Mouse (Mus musculus) megakaryocyte, embryonic 14.5 days (primary cell): ENCODE measurements around the gene Rps2.

Source experiments
- FLI1 ChIP-seq: IDR thresholded peaks from 2 replicates; pipeline ENCODE4 v1.6.1; 2012; ENCODE audit warnings: low read length, inconsistent platforms, mixed read lengths
- GATA1 ChIP-seq: IDR thresholded peaks from 3 replicates; pipeline ENCODE4 v1.6.1; 2012; ENCODE audit warnings: mixed read lengths, low read length, inconsistent platforms, borderline replicate concordance

DNA sequence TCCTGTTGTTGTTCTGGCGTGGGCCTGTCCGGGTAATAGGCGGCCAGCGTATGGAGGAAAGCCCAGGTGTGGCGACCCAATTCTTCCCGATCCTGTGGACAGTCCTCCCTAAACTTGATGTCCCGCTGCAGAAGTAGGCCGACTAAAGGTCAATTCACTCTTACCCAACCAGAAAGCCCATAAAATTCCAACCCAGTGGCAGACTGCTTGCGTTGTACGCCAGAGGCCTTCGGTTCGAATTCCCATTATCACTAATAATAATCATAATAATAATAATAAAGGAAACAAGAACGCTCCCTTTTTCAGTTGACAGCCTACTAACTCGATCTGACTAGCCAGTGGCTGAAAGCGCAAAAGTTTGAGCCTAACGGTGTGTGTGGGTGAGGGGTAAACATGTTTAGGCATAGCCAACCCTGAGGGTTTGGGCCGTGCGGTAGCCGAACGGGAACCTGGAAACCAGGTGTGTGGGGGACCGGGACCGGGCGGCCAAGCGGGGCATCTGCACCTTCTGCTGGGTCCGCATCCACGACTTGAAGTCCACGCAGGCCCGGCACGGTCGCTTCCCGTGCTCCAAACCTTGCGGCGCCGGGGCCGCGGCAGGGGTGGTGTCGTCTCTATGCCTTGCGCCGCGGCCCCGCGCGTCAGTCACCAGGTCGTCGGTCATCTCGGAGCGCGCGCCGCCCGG is 22.4 kb upstream of the Rps2 start:
- TF ChIP-seq GATA1 (no peak), FLI1 (no peak)
